Mouse (Mus musculus): ENCODE results near the gene Dab1.

DNA sequence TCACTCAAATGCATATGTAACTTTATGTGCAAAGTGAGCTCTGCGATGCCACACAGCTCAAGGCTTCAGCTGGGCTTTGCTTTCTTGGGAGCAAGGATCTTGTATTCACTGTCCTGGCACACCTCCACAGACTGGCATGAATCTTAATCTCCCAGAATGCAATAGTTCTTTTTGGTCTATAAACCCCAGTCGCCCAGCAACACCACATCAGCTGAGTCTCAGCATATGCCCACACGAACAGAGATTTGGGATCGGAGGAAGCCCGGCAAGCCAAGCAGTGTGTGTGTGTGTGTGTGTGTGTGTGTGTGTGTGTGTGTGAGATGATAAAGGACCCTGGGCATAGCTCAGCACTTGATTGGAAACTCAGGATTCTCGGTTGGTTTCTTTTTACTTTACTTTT, 177.3 kb downstream of the Dab1 start:
- TF ChIP-seq CTCF (IDR thresholded peaks at IDR 0.05; ENCODE audit: extremely low read depth, insufficient read depth, insufficient read length, insufficient replicate concordance) (no peak), POLR2A (IDR thresholded peaks at IDR 0.05; ENCODE audit: low read depth, low read length) (no peak)

Data from spleen, adult 2 months (tissue).